Mouse (Mus musculus) CH12.LX (cell line): ENCODE results near the gene Pip4k2c. TPM values are rescaled to one million over a fixed set of nuclear protein-coding genes. Genes with fewer than 3 reads are reported as not detected.

ENCODE experiments used
- DNase-seq: peaks from one replicate; pipeline ENCODE4 v3.0.0-alpha.2; 2013; ENCODE audit errors: extremely low read depth
- H3K27ac ChIP-seq: 2 replicates; pipeline ENCODE4 v1.5.1; 2012; ENCODE audit warnings: low read depth, mild to moderate bottlenecking, control low read depth, moderate library complexity; ENCODE audit not compliant: insufficient read depth
- H3K27me3 ChIP-seq: replicated peaks from 2 replicates; pipeline ENCODE3; 2012; ENCODE audit warnings: inconsistent platforms
- H3K36me3 ChIP-seq, 2 experiments: replicated peaks in 1 of 2; 2 replicates each; pipeline versions ENCODE3 to v1.6.1; 2012; ENCODE audit warnings: inconsistent platforms in 1 of 2, low read length in 1 of 2, mild to moderate bottlenecking in 1 of 2, mixed read lengths in 1 of 2, moderate library complexity in 1 of 2; ENCODE audit not compliant: control insufficient read depth in 1 of 2, insufficient read depth in 1 of 2
- H3K4me1 ChIP-seq, 2 experiments: 2 replicates each; pipeline ENCODE4 v1.6.1; 2012; ENCODE audit warnings: inconsistent platforms in 1 of 2, moderate library complexity in 1 of 2; ENCODE audit not compliant: insufficient read depth in 2 of 2, control insufficient read depth in 1 of 2
- H3K4me2 ChIP-seq: 2 replicates; pipeline ENCODE4 v1.6.1; 2012; ENCODE audit warnings: low read depth, mild to moderate bottlenecking, control low read depth; ENCODE audit not compliant: poor library complexity, insufficient read depth, severe bottlenecking
- H3K4me3 ChIP-seq, 3 experiments: fragments of 150-350 bp in 1 of 3; sonication (generic) in 1 of 3; replicated peaks in 1 of 3; 2 replicates each; pipeline versions ENCODE3 to v1.5.1; 2011 to 2012; ENCODE audit warnings: low read depth in 2 of 3, low read length in 2 of 3, mild to moderate bottlenecking in 2 of 3, moderate library complexity in 2 of 3, control low read depth in 1 of 3, improper control_type of control experiment in 1 of 3, inconsistent platforms in 1 of 3, mixed read lengths in 1 of 3; ENCODE audit not compliant: poor library complexity in 1 of 3
- H3K79me2 ChIP-seq: replicated peaks from 2 replicates; pipeline ENCODE4 v1.6.1; 2012; ENCODE audit warnings: mild to moderate bottlenecking, moderate library complexity; ENCODE audit not compliant: control insufficient read depth, poor library complexity, insufficient read depth, severe bottlenecking; ENCODE audit errors: extremely low read depth
- H3K9ac ChIP-seq: 2 replicates; pipeline ENCODE4 v1.6.1; 2012; ENCODE audit warnings: low read depth, mild to moderate bottlenecking, control low read depth, moderate library complexity; ENCODE audit not compliant: insufficient read depth
- H3K9me3 ChIP-seq: replicated peaks from 2 replicates; pipeline ENCODE3; 2012; ENCODE audit warnings: low read length, inconsistent platforms, mixed read lengths
- CHD1 ChIP-seq: IDR thresholded peaks from 2 replicates; pipeline ENCODE4 v1.6.1; 2012; ENCODE audit warnings: low read depth, low read length, improper control_type of control experiment, inconsistent platforms
- CTCF ChIP-seq, 2 experiments: IDR thresholded peaks in 1 of 2; conservative IDR thresholded peaks in 1 of 2; 2 replicates each; pipeline ENCODE4 v1.5.1; 2011 to 2012; ENCODE audit warnings: low read depth in 2 of 2, low read length in 2 of 2, improper control_type of control experiment in 1 of 2, inconsistent platforms in 1 of 2, mild to moderate bottlenecking in 1 of 2, moderate library complexity in 1 of 2
- JUND ChIP-seq: conservative IDR thresholded peaks from 2 replicates; pipeline ENCODE4 v1.6.1; 2011; ENCODE audit warnings: low read depth, low read length, improper control_type of control experiment
- KAT2A ChIP-seq: IDR thresholded peaks from 2 replicates; pipeline ENCODE4 v1.6.1; 2012; ENCODE audit warnings: low read length, improper control_type of control experiment, inconsistent platforms; ENCODE audit not compliant: insufficient replicate concordance
- MAFK ChIP-seq: IDR thresholded peaks from 2 replicates; pipeline ENCODE4 v1.6.1; 2011; ENCODE audit warnings: low read length, improper control_type of control experiment; ENCODE audit not compliant: insufficient replicate concordance
- MAX ChIP-seq: IDR thresholded peaks from 2 replicates; pipeline ENCODE4 v1.6.1; 2011; ENCODE audit warnings: low read length, improper control_type of control experiment
- MEF2A ChIP-seq: IDR thresholded peaks from 2 replicates; pipeline ENCODE4 v1.6.1; 2014; ENCODE audit warnings: low read depth, mild to moderate bottlenecking, inconsistent platforms, low read length, improper control_type of control experiment, borderline replicate concordance
- MXI1 ChIP-seq: IDR thresholded peaks from 2 replicates; pipeline ENCODE4 v1.6.1; 2011; ENCODE audit warnings: mild to moderate bottlenecking, low read depth, low read length, improper control_type of control experiment
- NRF1 ChIP-seq: IDR thresholded peaks from 2 replicates; pipeline ENCODE4 v1.6.1; 2014; ENCODE audit warnings: low read depth, mild to moderate bottlenecking, inconsistent platforms, low read length, improper control_type of control experiment, moderate library complexity
- PAX5 ChIP-seq: IDR thresholded peaks from 2 replicates; pipeline ENCODE4 v1.6.1; 2012; ENCODE audit warnings: low read length, inconsistent platforms, mixed read lengths
- POLR2A ChIP-seq: IDR thresholded peaks from 2 replicates; pipeline ENCODE4 v1.6.1; 2011; ENCODE audit warnings: low read depth, mild to moderate bottlenecking, improper control_type of control experiment, low read length
- RAD21 ChIP-seq: IDR thresholded peaks from 2 replicates; pipeline ENCODE4 v1.6.1; 2011; ENCODE audit warnings: low read depth, mild to moderate bottlenecking, low read length, improper control_type of control experiment, moderate library complexity
- SIN3A ChIP-seq: IDR thresholded peaks from 2 replicates; pipeline ENCODE4 v1.6.1; 2012; ENCODE audit warnings: low read length, improper control_type of control experiment, inconsistent platforms
- TCF12 ChIP-seq: IDR thresholded peaks from 2 replicates; pipeline ENCODE4 v1.6.1; 2014; ENCODE audit warnings: low read depth, mild to moderate bottlenecking, inconsistent platforms, low read length, improper control_type of control experiment
- UBTF ChIP-seq: IDR thresholded peaks from 2 replicates; pipeline ENCODE4 v1.6.1; 2012; ENCODE audit warnings: low read depth, mild to moderate bottlenecking, inconsistent platforms, low read length, improper control_type of control experiment, moderate library complexity
- ZC3H11A ChIP-seq: IDR thresholded peaks from 2 replicates; pipeline ENCODE4 v1.6.1; 2012; ENCODE audit warnings: low read depth, mild to moderate bottlenecking, inconsistent platforms, low read length, improper control_type of control experiment
- ZMIZ1 ChIP-seq: IDR thresholded peaks from 2 replicates; pipeline ENCODE4 v1.6.1; 2012; ENCODE audit warnings: low read depth, mild to moderate bottlenecking, inconsistent platforms, low read length, improper control_type of control experiment
- ZNF384 ChIP-seq: IDR thresholded peaks from 2 replicates; pipeline ENCODE4 v1.6.1; 2012; ENCODE audit warnings: low read depth, low read length, improper control_type of control experiment, inconsistent platforms
- dilution Hi-C: fragments of 300-500 bp; cut with MboI; formaldehyde crosslinking; loops from 2 replicates; pipeline ENCODE4 v1.14.3; 2020; ENCODE audit warnings: low sequenced_read_pairs; ENCODE audit not compliant: extremely low pct_unique_long_range_greater_than_20kb, extremely low pct_ligation_motif_present
- in situ Hi-C: fragments of 300-500 bp; cut with MboI; formaldehyde crosslinking; loops from 3 replicates; pipeline ENCODE4 v1.14.3; 2019; ENCODE audit warnings: low sequenced_read_pairs, low pct_ligation_motif_present, low pct_unique_long_range_greater_than_20kb, mixed read lengths
- polyA plus RNA-seq: library from polyadenylated mRNA; unstranded; fragments of >175 nt; gene quantifications from 2 replicates; pipeline ENCODE4 v1.2.1, GENCODE M21; 2012; ENCODE audit warnings: low read depth; ENCODE audit not compliant: insufficient read length
- total RNA-seq, 2 experiments: library from RNA; depleted of rRNA; stranded (reverse); fragments of 300-350 nt in 1 of 2; fragments of >200 nt in 1 of 2; gene quantifications; 2 replicates each; pipeline ENCODE4 v1.2.3; 2012 to 2014

Pip4k2c gene
- total and polyA plus RNA-seq, 3 experiments: 13.3 to 24.7 (median 22.7) TPM

GRCm38 (mm10) chr10:127189651-127190381, 21.6 kb downstream of the Pip4k2c start, which contains the start of gene Arhgef25:
TSS of gene Arhgef25 (minus strand) at chr10:127190083.
- dilution Hi-C loops: no loop called here
- H3K36me3 ChIP-seq: peaks cover 18 to 51% of the 10 kb centered on the region in 2 experiments
- in situ Hi-C loops: no loop called here
- no peak for DNase-seq
- H3K27ac ChIP-seq: no peak within 1 kb of the TSS
- TF ChIP-seq PAX5: no peak
- TF ChIP-seq MAX: no peak
- TF ChIP-seq RAD21: no peak
- TF ChIP-seq SIN3A: no peak
- TF ChIP-seq CTCF (conservative IDR thresholded peaks at IDR 0.05 in 1 of 2, IDR thresholded peaks at IDR 0.05 in 1 of 2; ENCODE audit: low read depth in 2 of 2, low read length in 2 of 2): no peak
- H3K4me1 ChIP-seq: peaks cover 0 to 33% of the 10 kb centered on the region in 2 experiments; a peak in 1 of 4 replicates
- H3K4me3 ChIP-seq: peak within 1 kb of the TSS in 2 of 3 experiments; percentile 68 to 76
- no peaks in the 10 kb centered on the region for H3K27me3 ChIP-seq
- H3K9ac ChIP-seq: peak within 1 kb of the TSS; percentile 45
- peak within 1 kb of the TSS; percentile 70 for H3K4me2 ChIP-seq
- peaks cover 7% of the 10 kb centered on the region for H3K9me3 ChIP-seq
- no peaks in the 10 kb centered on the region for H3K79me2 ChIP-seq

GRCm38 (mm10) chr10:127189116-127189650, 22.2 kb downstream of the Pip4k2c start:
- no peaks in the 10 kb centered on the region for H3K27me3 ChIP-seq
- no peak for TF ChIP-seq NRF1
- TF ChIP-seq TCF12: no peak
- TF ChIP-seq MXI1: no peak
- TF ChIP-seq MAFK: no peak
- TF ChIP-seq ZC3H11A: no peak
- TF ChIP-seq PAX5: no peak
- TF ChIP-seq SIN3A: no peak
- TF ChIP-seq UBTF: no peak
- TF ChIP-seq RAD21: no peak
- TF ChIP-seq ZNF384: no peak
- no peak for TF ChIP-seq CHD1
- TF ChIP-seq ZMIZ1: no peak
- TF ChIP-seq KAT2A: no peak
- no peak for TF ChIP-seq MEF2A
- no peak for TF ChIP-seq POLR2A
- no peak for TF ChIP-seq JUND
- no peak for TF ChIP-seq CTCF (conservative IDR thresholded peaks at IDR 0.05 in 1 of 2, IDR thresholded peaks at IDR 0.05 in 1 of 2; ENCODE audit: low read depth in 2 of 2, low read length in 2 of 2)
- TF ChIP-seq, all 38 proteins: peak for 0
- Histone ChIP-seq H3K9me3 (peaks cover 7% of the 10 kb centered on the region), H3K9ac (peak overlapping the region; percentile 45), H3K4me3 (no peak overlapping the region), H3K36me3 (peaks cover 18 to 53% of the 10 kb centered on the region in 2 experiments), H3K27ac (no peak overlapping the region), H3K4me2 (peak overlapping the region; percentile 70), H3K4me1 (peaks cover 0 to 26% of the 10 kb centered on the region in 2 experiments; a peak in 1 of 4 replicates), H3K79me2 (no peaks in the 10 kb centered on the region)
- dilution Hi-C loops (no loop called here), in situ Hi-C loops (no loop called here)
- DNase-seq: no peak
